Mouse (Mus musculus): ENCODE measurements around the gene Spata16. TPM values are rescaled to one million over a fixed set of nuclear protein-coding genes. Genes with fewer than 3 reads are reported as not detected.

Spata16 gene
- total RNA-seq, 4 experiments from 2014 or later: not detected

- DNase-seq (ENCODE audit: low spot score in 2 of 2): no peak
These were observed 189.8 kb downstream of the Spata16 start for GRCm38 (mm10) chr3:26826958-26827839.

- no peak for DNase-seq (ENCODE audit: low spot score in 2 of 2)
These were observed 195.5 kb downstream of the Spata16 start for GRCm38 (mm10) chr3:26832954-26833353.

- DNase-seq (ENCODE audit: low spot score in 2 of 2): no peak
These were observed 197.0 kb downstream of the Spata16 start for GRCm38 (mm10) chr3:26834178-26835050.

- DNase-seq (ENCODE audit: low spot score in 2 of 2): no peak
These were observed 197.8 kb downstream of the Spata16 start for GRCm38 (mm10) chr3:26835051-26835755.

GRCm38 (mm10) chr3:26845041-26845440 is 207.6 kb downstream of the Spata16 start:
- no peak for DNase-seq (ENCODE audit: low spot score in 2 of 2)

GRCm38 (mm10) chr3:26847935-26848334 is 210.5 kb downstream of the Spata16 start:
- DNase-seq (ENCODE audit: low spot score in 2 of 2): no peak

GRCm38 (mm10) chr3:26850207-26850606 is 212.8 kb downstream of the Spata16 start:
- DNase-seq (ENCODE audit: low spot score in 2 of 2): no peak

- no peak for DNase-seq (ENCODE audit: low spot score in 2 of 2)
These were observed 213.5 kb downstream of the Spata16 start for GRCm38 (mm10) chr3:26850691-26851563.

- DNase-seq (ENCODE audit: low spot score in 2 of 2): no peak
These were observed 216.1 kb downstream of the Spata16 start for GRCm38 (mm10) chr3:26853557-26853956.

- no peak for DNase-seq (ENCODE audit: low spot score in 2 of 2)
These were observed 237.3 kb downstream of the Spata16 start for GRCm38 (mm10) chr3:26874706-26875105.

- DNase-seq (ENCODE audit: low spot score in 2 of 2): no peak
These were observed 239.9 kb downstream of the Spata16 start for GRCm38 (mm10) chr3:26877291-26877690.

- no peak for DNase-seq (ENCODE audit: low spot score in 2 of 2)
These were observed 279.2 kb downstream of the Spata16 start for GRCm38 (mm10) chr3:26916607-26917006.

- DNase-seq (ENCODE audit: low spot score in 2 of 2): no peak
These were observed 283.6 kb downstream of the Spata16 start for GRCm38 (mm10) chr3:26920986-26921385.

- DNase-seq (ENCODE audit: low spot score in 2 of 2): no peak
These were observed 284.2 kb downstream of the Spata16 start for GRCm38 (mm10) chr3:26921576-26921975.

GRCm38 (mm10) chr3:26923391-26923790 is 286.0 kb downstream of the Spata16 start:
- DNase-seq (ENCODE audit: low spot score in 2 of 2): no peak

GRCm38 (mm10) chr3:26924212-26924611 is 286.8 kb downstream of the Spata16 start:
- DNase-seq (ENCODE audit: low spot score in 2 of 2): no peak

- DNase-seq (ENCODE audit: low spot score in 2 of 2): no peak
These were observed 295.7 kb downstream of the Spata16 start for GRCm38 (mm10) chr3:26933079-26933478.

- no peak for DNase-seq (ENCODE audit: low spot score in 2 of 2)
These were observed 299.6 kb downstream of the Spata16 start for GRCm38 (mm10) chr3:26936897-26937590.

- DNase-seq (ENCODE audit: low spot score in 2 of 2): no peak
These were observed 329.4 kb downstream of the Spata16 start for GRCm38 (mm10) chr3:26966776-26967175.

Measured in gastrocnemius, adult 8-10 months (tissue).